Mouse (Mus musculus) R1 (cell line): ENCODE results near the gene Ccdc17.
A peak's percentile ranks its signal among the peaks of the same experiment; 100 is the strongest.

Experiments
- DNase-seq: peaks from one replicate; pipeline ENCODE4 v3.0.0-alpha.2; 2018; ENCODE audit warnings: low read depth, low spot score

Gene Ccdc17

DNA sequence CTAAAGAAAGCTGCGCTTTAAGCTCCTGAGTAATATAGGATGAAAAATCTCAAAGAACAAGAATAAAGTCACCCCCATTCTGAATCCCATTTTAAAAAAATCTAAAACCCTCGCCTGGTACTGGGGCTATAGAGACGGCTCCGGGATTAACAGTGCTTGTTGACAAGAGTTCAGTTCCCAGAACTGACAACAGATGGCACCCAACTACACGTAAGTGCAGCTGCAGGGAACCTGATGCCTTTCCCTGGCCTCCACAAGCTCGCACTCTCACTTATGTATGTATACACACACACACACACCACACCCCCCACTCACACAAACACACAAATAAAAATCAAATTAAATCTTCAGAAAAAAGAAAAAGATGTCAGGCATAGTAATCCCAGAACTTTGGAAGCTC lies 47.9 kb downstream of the Ccdc17 start:
- DNase-seq = peak; percentile 73

DNA sequence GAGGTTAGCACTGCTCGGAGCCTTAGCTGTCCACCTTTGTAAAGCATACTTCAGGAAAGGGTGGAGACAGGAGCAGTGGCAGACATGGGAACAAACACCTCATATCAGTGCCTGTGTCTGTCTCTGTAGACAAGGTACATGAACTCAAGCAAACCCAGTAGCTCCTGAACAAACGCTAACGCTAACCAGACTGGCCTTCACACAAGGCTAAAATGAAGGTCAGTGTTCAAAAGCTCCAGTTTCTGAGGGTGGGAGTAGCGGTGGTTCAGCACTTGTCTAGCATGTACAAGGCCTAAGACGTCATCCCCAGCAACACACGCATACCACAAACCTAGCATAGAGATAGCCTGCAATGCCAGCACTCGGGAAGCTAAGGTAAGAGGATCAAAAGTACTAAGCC lies 49.2 kb downstream of the Ccdc17 start:
- no peak for DNase-seq

DNA sequence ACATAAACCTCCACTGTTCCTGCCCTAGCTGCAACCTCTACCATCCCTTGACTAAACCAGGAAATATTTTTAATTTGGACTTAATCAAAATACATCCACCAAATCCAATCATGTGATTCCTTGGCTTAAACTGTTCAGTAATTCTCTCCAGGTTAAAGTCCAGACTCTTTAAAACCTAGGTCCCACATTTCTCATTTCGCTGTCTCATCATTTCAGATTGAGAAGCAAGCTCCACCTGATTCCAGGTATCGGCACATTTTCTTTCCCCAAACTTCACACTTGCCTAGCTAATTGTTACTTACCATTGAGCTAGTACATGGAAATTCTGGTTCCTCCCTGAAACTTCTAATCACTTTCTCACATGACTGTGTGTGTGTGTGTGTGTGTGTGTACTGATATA lies 53.0 kb downstream of the Ccdc17 start:
- no peak for DNase-seq
